Mouse (Mus musculus) kidney, adult 2 months (tissue): ENCODE results near the gene Hc. TPM values are rescaled to one million over a fixed set of nuclear protein-coding genes. Genes with fewer than 3 reads are reported as not detected.

Experiments
- DNase-seq: peaks from one replicate; pipeline ENCODE4 v3.0.0; 2021
- H3K27ac ChIP-seq: fragments of 200-500 bp; 2 replicates; pipeline ENCODE4 v1.5.1; 2012; ENCODE audit warnings: low read depth, low read length, control low read depth, inconsistent platforms; ENCODE audit not compliant: insufficient read depth
- H3K27me3 ChIP-seq: fragments of 200-500 bp; replicated peaks from 2 replicates; pipeline ENCODE4 v1.6.1; 2012; ENCODE audit warnings: mild to moderate bottlenecking, moderate library complexity, low read length, inconsistent platforms; ENCODE audit not compliant: control insufficient read depth, insufficient read depth
- H3K36me3 ChIP-seq: fragments of 200-500 bp; 2 replicates; pipeline ENCODE4 v1.6.1; 2012; ENCODE audit warnings: mild to moderate bottlenecking, moderate library complexity, low read length, inconsistent platforms; ENCODE audit not compliant: control insufficient read depth, insufficient read depth
- H3K4me1 ChIP-seq: fragments of 200-500 bp; 2 replicates; pipeline ENCODE4 v1.6.1; 2011; ENCODE audit warnings: low read length; ENCODE audit not compliant: control insufficient read depth, insufficient read depth
- H3K4me3 ChIP-seq: fragments of 200-500 bp; 2 replicates; pipeline ENCODE4 v1.5.1; 2011; ENCODE audit warnings: mild to moderate bottlenecking, low read depth, low read length, control low read depth; ENCODE audit not compliant: insufficient read depth
- CTCF ChIP-seq: fragments of 200-500 bp; conservative IDR thresholded peaks from 2 replicates; pipeline ENCODE4 v1.5.1; 2011; ENCODE audit warnings: low read depth, mild to moderate bottlenecking, control low read depth, low read length, moderate library complexity, mixed read lengths; ENCODE audit not compliant: insufficient read depth, insufficient read length
- POLR2A ChIP-seq: fragments of 200-500 bp; IDR thresholded peaks from one replicate; pipeline ENCODE4 v1.6.1; 2011; ENCODE audit warnings: low read depth, low read length, control low read depth
- WGBS: fragments of 180-500 bp; shearing (Covaris S2); methylation state at CpG from one replicate; pipeline ENCODE4 v1.1.7; 2018; 5-methylcytosine and 5-hydroxymethylcytosine counted together
- polyA plus RNA-seq: library from polyadenylated mRNA; depleted of rRNA; stranded (reverse); fragments of >200 nt; gene quantifications from 2 replicates; pipeline ENCODE4 v1.2.3, GENCODE M21; 2012; rRNA removed

The Hc gene
- polyA plus RNA-seq, 1 experiment = 0.13 TPM

- no peak for DNase-seq
These were observed 121.0 kb downstream of the Hc start for GRCm38 (mm10) chr2:34940246-34940645.

GRCm38 (mm10) chr2:34938269-34939208 lies 122.7 kb downstream of the Hc start:
- no peaks in the 10 kb centered on the region for H3K27me3 ChIP-seq
- no peaks in the 10 kb centered on the region for H3K4me1 ChIP-seq
- no peaks in the 10 kb centered on the region for H3K36me3 ChIP-seq
- no peak overlapping the region for H3K4me3 ChIP-seq
- DNase-seq = peak; percentile 34
- no peak overlapping the region for H3K27ac ChIP-seq
- 65% methylated on average over 8 of the region's 8 CpGs for WGBS
- no peak for TF ChIP-seq POLR2A
- TF ChIP-seq CTCF = no peak

More at GRCm38 (mm10) chr2:34940246-34940645, 121.0 kb downstream of the Hc start:
- Histone ChIP-seq H3K4me1 (no peaks in the 10 kb centered on the region), H3K27ac (no peak overlapping the region), H3K36me3 (no peaks in the 10 kb centered on the region), H3K27me3 (no peaks in the 10 kb centered on the region), H3K4me3 (no peak overlapping the region)
- 84% methylated on average over 5 of the region's 5 CpGs for WGBS
- TF ChIP-seq POLR2A = no peak

GRCm38 (mm10) chr2:34937460-34937859 lies 123.8 kb downstream of the Hc start:
- Histone ChIP-seq H3K27ac (no peak overlapping the region), H3K4me1 (no peaks in the 10 kb centered on the region), H3K27me3 (no peaks in the 10 kb centered on the region), H3K36me3 (no peaks in the 10 kb centered on the region), H3K4me3 (no peak overlapping the region)
- 22% methylated on average over 5 of the region's 5 CpGs for WGBS
- DNase-seq = peak; percentile 39
- TF ChIP-seq CTCF (no peak), POLR2A (no peak)

Other genes starting within 250 kb of the Hc start
- 29.4 and 34.1 TPM in 2 replicates for gene Fbxw2, start 235.1 kb downstream of the Hc start, polyA plus RNA-seq
- 0.07 TPM in 1 of 2 replicates, not detected in the other for gene Gm34653, start 228.4 kb downstream of the Hc start, polyA plus RNA-seq
- gene Cutal, start 187.0 kb downstream of the Hc start, polyA plus RNA-seq = 208 and 340 TPM in 2 replicates
- gene Psmd5, start 186.5 kb downstream of the Hc start, polyA plus RNA-seq = 29.7 and 31.7 TPM in 2 replicates
- gene Phf19, start 147.4 kb downstream of the Hc start, polyA plus RNA-seq = 0.60 and 0.66 TPM in 2 replicates
- gene Traf1, start 99.7 kb downstream of the Hc start, polyA plus RNA-seq = 4.3 and 9.3 TPM in 2 replicates
- 0.16 and 0.27 TPM in 2 replicates for gene AI182371, start 40.1 kb upstream of the Hc start, polyA plus RNA-seq
- gene Cntrl, start 48.1 kb upstream of the Hc start, polyA plus RNA-seq = 5.5 and 7.2 TPM in 2 replicates
- gene Rab14, start 139.7 kb upstream of the Hc start, polyA plus RNA-seq = 149 and 170 TPM in 2 replicates
- 269 and 357 TPM in 2 replicates for gene Gsn, start 194.9 kb upstream of the Hc start, polyA plus RNA-seq